Mouse (Mus musculus): ENCODE measurements around the gene Synm. TPM values are rescaled to one million over a fixed set of nuclear protein-coding genes. Genes with fewer than 3 reads are reported as not detected.

Synm gene
- polyA plus RNA-seq, 1 experiment from 2014 or later: 3.7 TPM

GRCm38 (mm10) chr7:67681078-67681477 is 78.5 kb downstream of the Synm start:
- 80% methylated on average over 9 of the region's 9 CpGs for WGBS
- Histone ChIP-seq H3K27me3 (ENCODE audit: control insufficient read depth, insufficient read depth, low read length) (no peaks in the 10 kb centered on the region), H3K9me3 (ENCODE audit: control insufficient read depth, low read length) (no peaks in the 10 kb centered on the region), H3K4me2 (replicated peaks) (no peak overlapping the region), H3K9ac (no peak overlapping the region), H3K36me3 (replicated peaks; ENCODE audit: control insufficient read depth, insufficient read depth) (peaks cover 5% of the 10 kb centered on the region), H3K4me3 (replicated peaks; ENCODE audit: low read length) (no peak overlapping the region), H3K27ac (no peak overlapping the region), H3K4me1 (replicated peaks; ENCODE audit: control insufficient read depth, insufficient read depth, low read length) (no peaks in the 10 kb centered on the region)
- no peak for ATAC-seq (ENCODE audit: low FRiP score)
- no peak for DNase-seq (ENCODE audit: low spot score)

Small RNA genes lying within 50 kb of the gene (microRNA-seq; reads per million reads assigned to microRNA genes)
- not detected for gene Gm23844

Other genes with a start within 250 kb of the Synm start
- gene Lrrc28, start 114.5 kb downstream of the Synm start, polyA plus RNA-seq (2014; fragmentation: Nextera tagmentation; extraction: Ambion mirVana): 27.4 and 28.4 TPM in 2 replicates
- 7.8 and 9.0 TPM in 2 replicates for gene Ttc23, start 112.3 kb downstream of the Synm start, polyA plus RNA-seq (2014; fragmentation: Nextera tagmentation; extraction: Ambion mirVana)
- gene Igf1r, start 193.1 kb upstream of the Synm start, polyA plus RNA-seq (2014; fragmentation: Nextera tagmentation; extraction: Ambion mirVana): 18.3 and 21.0 TPM in 2 replicates

Measured in hindbrain, embryonic 14.5 days (tissue).